Mouse (Mus musculus): ENCODE measurements at regions not wholly inside any gene's neighbourhood (a gene's known extent, or its start where the extent isn't known, plus 50 kb on each side); places are given as distances from the start of the nearest gene placed in this dataset.
A peak's percentile ranks its signal among the peaks of the same experiment; 100 is the strongest.

DNA sequence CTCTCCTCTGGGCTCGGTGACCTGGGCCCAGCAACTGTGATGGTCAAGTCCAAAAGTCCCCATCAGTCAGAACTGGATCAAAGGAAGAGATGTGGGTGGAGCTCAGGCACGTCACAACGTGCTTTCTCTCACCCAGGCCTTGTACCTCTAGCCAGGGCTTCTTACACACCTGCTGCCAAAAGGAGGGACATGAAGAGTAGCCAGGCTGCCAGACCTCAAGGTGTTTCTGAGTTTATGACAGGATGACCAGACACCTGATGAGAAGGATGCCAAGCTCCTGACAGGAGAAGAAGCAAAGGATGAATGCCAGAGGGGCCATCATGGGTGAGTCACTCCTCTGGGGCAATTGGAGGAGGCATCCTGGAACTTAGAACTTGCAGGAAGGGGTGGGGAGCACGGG lies 70.0 kb upstream of the Haao start:
- DNase-seq, result no peak

DNA sequence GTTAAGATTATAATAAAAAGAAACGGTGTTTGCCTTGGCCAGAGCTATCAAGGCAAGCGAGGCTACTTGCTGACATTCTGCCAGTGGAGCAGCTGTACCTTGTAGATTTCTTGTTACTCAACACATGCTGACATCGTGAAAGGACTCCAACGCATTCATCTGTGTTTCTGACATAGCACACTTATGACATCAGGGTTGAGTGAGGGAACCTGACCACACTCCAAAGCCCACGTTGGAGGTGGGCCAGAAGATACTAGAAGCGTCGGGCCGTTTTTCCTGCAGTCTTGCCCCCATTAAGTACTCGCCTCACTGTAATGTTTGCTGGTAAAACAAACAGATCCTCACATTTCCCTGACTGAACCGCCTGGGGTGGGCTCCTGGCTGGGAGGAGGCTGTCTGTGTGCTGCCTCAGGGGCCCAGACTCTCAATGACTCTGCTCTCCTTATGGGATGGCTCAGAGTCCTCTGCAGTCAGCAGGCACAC lies 69.0 kb upstream of the Haao start:
- DNase-seq, result no peak

DNA sequence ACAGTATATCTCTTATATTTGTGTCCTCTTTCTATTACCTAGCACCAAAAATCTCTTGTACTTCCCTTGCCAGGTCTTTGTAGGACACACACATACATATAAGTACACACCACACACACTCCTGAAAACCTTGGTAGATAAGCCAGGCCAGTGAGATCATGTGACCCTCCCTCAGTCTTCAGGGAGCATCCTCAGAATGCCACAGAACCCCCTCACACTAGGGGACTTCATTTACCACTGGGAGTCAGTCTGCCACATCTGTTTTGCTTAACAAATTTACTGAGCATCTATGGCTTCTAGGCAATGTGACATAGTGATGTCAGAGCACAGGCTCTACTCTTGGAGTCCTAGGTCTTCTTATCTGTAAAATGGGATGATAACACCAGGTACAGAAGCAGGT lies 67.3 kb upstream of the Haao start:
- no peak for DNase-seq

DNA sequence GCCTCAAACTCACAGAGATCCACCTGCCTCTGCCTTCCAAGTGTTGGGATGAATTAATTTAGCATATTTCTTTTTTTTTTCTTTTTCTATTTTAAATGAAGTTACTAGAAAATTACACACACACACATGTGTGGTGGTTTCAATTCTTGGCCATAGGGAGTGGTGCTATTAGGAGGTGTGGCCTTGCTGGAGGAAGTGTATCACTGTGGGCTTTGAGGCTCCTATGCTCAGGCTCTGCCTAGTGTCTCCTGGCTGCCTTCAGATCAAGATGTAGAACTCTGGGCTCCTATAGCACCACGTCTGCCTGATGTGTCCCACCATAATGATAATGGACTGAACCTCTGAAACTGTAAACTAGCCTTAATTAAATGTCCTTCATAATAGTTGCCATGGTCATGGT lies 66.8 kb upstream of the Haao start:
- no peak for DNase-seq

DNA sequence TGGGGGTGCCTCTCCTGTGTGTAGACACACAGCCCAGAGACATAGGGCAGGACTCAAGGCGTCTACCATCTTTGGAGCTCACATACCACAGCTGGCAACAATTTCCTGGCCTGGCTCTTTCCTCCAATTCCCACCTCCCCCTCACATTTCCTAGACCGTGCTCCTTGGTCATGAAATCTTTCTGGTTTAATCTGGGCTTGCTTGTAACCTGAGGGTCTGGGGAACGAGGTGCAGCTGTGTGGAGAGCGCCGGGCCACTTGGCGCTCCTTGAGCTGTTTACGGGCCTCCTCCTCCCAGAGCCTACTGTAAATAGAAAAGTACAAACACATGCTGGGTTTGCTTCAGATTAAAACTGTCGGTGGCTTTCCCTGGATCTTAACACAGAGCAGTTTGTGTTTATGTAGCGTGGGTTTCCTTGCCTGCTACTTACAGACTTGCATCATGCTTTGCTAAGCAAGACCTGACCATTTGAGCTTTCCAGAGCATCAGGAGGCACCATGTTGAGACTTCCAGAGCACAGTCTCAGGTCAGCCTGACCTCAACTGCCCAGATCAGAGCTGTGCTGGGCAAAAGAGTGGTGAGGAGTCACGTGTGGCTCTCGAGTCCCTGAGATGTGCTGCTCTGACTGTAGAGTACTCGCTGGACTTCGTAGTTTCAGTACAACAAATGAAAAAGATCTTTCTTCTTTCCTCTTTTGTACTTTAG lies 66.1 kb upstream of the Haao start:
- no peak for DNase-seq

DNA sequence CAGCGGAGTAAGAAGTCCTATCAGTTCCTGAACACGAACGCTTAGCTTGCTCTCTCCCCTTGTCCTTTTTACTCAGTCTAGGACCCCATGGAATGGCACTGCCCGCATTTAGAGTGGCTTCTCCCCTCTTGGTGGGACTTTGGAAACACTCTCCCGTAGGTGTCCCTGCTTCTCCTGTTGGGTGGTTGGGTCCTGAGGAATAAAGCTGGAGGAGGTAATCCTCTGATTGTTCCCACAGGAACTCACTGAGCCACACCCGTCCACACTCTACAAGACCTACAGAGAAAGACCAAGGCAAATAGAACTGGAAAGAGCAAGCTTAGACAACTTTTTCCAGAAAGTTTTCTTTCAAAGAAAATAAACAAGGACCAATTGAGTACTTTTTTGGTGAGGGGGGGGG lies 64.7 kb upstream of the Haao start:
- no peak for DNase-seq

DNA sequence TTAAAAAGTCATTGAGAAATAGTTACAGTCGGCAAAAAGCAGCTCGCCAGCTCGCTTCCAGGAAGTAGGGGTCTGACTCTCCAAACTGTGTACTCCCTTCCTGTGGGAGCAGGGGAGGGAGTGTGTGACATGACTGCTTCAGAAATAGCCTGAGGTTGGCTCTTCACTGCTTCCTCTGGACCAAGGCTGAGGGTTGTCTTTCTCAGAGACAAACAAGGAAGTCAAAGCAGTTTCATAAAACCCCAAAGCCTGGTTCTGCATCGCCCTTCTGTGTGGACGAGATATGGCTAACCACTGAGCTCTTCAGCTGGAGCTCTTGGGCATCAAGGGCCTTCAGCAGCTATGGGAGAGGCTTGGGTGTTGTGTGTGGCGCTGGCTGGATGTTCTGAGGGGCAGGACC lies 61.0 kb upstream of the Haao start:
- no peak for DNase-seq

DNA sequence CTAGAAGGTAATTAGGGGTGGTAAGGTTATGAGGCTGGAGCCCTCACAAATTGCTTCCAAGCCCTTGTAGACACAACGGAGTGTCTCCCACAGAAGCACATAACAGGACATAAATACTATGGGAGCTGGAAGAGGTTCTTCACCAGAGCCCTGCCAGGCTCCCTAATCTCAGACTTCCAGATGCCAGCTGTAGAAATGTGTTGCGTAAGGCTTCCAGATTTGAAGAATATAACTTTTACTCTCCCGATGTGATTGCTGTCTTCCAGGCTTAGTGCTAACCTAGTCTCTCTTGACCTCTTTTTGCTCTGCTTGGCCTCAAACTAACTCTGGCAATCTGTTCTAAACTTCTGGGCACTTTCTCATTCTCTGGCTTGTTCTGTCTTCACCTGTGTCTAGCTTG lies 59.8 kb upstream of the Haao start:
- DNase-seq, result no peak

DNA sequence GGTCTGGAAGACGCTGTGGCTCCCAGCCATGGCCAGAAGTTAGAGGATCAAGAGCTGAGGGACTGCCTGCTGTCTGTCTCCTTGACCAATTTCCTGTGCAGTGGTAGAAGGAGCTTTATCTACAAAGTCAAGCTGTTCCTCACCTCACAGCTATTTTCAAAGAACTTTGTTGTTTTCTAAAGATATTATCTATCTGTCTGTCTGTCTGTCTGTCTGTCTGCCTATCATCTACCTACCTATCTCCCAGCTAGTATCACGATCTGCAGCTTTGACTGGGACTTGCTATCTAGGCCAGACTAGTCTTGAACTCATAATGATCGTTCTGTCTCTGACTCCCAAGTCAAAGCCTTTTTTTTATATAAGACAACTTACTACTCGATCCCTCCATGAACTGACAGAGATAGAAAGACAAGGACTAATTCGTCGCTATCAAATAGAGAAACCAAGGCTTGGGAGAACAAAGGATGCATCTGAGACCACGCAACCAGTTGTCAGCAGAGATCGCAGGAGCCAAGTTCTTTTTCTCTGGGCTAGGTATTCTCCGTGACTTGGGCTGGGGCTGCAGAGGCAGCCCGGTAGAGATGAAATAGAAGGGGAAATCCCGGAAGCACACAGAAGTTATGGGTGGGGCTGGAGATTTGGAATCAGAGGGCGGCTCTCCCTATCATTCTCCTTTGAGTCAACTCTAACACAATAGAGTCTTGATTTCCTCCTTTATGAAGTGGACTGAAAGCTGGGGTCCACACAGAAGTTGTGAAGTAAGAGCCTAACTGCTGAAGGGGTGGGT lies 59.2 kb upstream of the Haao start:
- DNase-seq, result no peak

DNA sequence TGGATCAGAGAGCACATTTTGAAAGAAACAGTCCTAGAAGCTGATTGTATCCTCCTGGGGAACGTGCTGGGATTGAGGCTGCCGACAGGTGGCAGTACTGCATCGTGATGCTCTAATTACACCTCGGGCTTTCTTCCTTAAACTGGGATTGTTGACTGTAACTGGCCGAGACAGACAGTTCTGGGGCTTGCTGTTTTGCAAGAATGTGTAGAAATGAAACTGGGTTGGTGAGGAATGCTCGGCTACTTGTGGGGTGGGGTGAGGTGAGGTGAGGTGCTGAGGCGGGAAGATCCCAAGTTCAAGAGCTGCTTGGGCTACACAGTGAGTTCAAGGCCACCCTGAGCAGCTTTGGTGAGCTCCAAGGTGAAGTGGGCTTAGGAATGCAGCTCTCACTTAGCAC lies 55.7 kb upstream of the Haao start:
- peak; percentile 72 for DNase-seq

DNA sequence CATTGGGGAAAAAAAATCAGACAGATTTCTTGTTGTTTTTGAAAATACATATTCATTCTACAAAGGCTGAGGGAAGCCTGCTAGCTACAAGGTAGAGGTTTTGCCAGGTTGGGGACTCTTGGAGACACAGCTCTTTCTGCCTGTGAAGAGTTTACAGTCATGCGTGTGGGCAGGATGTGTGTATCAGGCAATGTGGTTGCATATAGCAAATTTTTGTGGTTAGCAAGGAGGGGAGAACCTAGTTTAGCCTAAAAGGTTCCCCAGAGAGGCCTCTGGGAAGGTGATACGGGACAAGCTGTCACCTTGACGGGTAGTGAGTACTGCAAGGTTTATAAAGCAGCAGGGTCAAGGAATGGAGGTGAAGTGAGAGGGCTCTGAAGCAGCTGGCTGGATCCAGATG lies 54.8 kb upstream of the Haao start:
- no peak for DNase-seq

DNA sequence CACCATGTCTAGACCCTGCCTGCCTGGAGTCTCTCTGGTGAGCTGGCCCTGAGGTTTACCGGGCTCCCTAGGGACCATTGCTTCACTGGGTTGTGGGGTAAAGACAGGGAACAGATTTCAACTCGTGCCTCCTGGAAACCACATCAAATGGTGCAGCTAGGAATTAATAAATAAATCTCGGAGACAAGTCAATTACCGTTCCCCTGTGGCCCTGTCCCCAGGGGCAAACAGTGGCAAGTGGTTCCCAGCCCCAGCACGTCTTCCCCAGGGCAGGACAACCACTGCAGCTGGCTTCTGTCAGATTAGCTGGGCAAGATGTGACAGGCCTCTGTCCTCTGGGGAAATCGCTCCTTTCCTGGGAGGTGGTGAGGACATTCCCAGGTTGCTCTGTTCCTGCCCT lies 54.3 kb upstream of the Haao start:
- no peak for DNase-seq

DNA sequence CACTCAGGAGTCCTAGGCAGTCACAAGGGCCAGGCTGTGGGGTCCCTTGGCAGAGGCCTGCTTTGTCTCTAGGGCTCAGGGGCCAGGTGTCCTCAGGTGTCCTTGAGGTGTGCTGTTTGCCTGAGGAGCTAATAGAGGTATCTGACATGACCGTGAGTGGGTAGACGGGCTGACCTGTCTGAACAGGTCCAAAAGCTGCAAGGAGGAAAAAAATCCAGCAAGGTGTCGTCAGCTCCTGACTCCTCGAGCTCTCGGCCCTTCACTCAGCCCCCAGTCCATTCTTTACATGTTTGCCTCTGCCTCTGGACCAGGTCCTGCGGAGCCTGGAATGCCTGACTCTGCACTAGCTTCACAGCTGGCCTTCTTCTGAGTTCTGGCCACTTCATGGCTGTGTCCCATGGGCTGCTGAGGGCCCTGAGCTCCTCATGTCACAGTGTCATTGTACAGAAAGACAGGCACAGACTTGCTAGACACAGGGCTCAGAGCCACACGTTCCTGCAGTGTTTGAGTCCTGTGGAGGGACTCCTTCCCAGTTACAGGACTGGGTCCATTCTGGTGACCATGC lies 51.9 kb upstream of the Haao start:
- DNase-seq, result no peak

DNA sequence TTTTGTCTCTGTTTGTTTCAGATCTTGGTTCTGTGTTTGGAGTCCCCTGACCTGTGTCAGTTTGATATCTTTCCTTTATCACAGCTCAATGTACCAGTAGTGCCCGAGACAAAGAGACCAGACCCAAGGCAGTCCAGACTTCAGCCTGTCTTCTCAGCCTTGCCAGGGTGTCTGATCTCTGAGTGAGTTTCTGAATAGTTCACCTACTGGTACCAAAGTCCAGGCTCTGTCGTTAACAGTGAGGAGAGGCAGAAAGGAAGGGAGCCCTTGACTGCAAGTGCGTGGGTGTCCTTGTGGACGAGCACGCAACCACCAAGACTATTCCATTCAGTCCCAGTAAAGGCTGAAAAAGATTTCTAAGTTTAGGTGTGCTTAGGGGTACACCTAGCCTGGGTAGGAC lies 50.8 kb upstream of the Haao start:
- no peak for DNase-seq

Measured in cerebellum, adult 9-10 months (tissue).